Mouse (Mus musculus): ENCODE data around the gene Smim24. TPM values are rescaled to one million over a fixed set of nuclear protein-coding genes. Genes with fewer than 3 reads are reported as not detected.
A peak's percentile ranks its signal among the peaks of the same experiment; 100 is the strongest.

Smim24 gene
- total and polyA plus RNA-seq, 2 experiments from 2014 or later, result 1.1 to 1.5 TPM

DNA sequence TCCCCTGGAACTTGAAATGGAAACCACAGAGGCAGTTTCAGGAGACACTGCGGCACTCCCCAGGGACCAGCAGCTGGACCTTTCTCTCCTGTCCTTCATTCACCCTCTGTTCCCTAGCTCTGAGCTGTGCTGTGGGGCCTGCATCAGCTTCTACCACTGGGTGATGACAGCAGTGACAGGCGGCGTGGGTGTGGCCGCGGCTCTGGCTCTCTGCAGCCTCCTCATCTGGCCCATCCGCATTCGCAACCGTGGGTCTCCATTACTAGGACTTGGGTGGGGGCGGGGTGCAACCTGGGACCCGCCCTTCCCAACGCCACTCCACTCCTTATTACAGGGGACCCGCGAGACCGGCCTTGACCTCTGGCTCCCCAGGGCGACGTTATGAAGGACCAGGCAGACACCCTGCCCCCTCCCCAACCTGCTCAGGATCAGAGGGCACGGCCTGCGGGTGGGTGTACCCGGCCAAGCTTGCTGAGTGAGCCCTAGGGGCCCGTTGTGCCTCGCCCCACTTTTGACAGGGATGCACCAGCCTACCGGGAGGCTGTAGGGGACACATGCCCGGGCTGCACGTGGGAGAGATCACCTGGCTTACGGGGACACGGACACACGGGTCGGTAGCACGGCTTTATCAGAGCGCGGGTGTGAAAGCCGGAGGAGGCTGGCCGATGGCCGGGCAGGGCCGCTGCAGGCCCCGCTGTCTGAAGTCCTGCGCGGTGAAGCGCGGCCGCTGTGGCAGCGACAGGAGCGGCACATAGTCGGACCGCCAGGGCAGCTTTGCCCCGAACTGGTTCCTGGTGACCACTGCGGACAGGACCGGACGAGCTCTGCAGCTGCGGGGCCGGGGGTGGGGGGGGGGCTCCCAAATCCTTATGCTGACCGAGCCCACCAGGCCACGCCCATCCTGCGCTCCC, 29.2 kb upstream of the Smim24 start:
- H3K4me3 ChIP-seq (ENCODE audit: low read depth, low read length), result peak overlapping the region; percentile 9
- peak overlapping the region; percentile 16; the same call in 1 of the 2 replicates for H3K4me2 ChIP-seq (ENCODE audit: low read depth, low read length, poor library complexity, severe bottlenecking)
- WGBS, result 17% methylated on average over 54 of the region's 54 CpGs
- H3K9ac ChIP-seq (replicated peaks; ENCODE audit: low read length, poor library complexity, severe bottlenecking), result 0 out of 2 replicates have a peak overlapping the region, but pooled peaks have one; percentile 24
- H3K4me1 ChIP-seq (ENCODE audit: insufficient read depth, low read length), result peaks cover 7% of the 10 kb centered on the region; the same call in 1 of the 2 replicates
- no peak for TF ChIP-seq CTCF (IDR thresholded peaks at IDR 0.05)
- no peak for ATAC-seq (ENCODE audit: low FRiP score)
- no peak for DNase-seq (ENCODE audit: low spot score)
- H3K27me3 ChIP-seq (ENCODE audit: insufficient read depth, low read length), result 0 out of 2 replicates have a peak, but pooled peaks cover 14% of the 10 kb centered on the region
- H3K27ac ChIP-seq (ENCODE audit: low read depth, low read length), result no peak overlapping the region
- peaks cover 45% of the 10 kb centered on the region for H3K36me3 ChIP-seq (ENCODE audit: insufficient read depth, low read length)
- H3K9me3 ChIP-seq (ENCODE audit: low read length), result no peaks in the 10 kb centered on the region

DNA sequence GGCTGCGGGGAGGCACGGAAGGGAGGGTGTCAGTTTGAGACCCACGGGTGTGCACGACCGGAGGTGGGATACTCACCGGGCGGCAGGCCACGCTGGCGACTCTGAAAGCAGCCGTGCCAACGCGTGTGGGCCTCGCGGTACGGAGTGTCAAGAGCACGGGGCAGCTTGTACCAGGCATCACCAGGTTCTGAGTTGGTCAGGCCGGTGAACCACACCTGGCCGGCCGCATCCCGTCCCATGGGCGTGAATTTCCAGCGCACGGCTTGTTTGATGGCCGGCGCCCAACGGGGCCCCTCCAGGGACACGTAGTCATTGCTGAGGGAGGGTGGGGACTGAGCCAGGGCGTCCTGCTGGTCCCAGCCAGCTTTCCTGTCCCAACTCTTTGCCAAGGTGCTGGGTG, 28.2 kb upstream of the Smim24 start:
- 0 out of 2 replicates have a peak, but pooled peaks cover 14% of the 10 kb centered on the region for H3K27me3 ChIP-seq (ENCODE audit: insufficient read depth, low read length)
- H3K27ac ChIP-seq (ENCODE audit: low read depth, low read length), result no peak overlapping the region
- 13% methylated on average over 28 of the region's 28 CpGs for WGBS
- ATAC-seq (ENCODE audit: low FRiP score), result no peak; the same call in 1 of the 2 replicates
- DNase-seq (ENCODE audit: low spot score), result no peak
- no peaks in the 10 kb centered on the region for H3K9me3 ChIP-seq (ENCODE audit: low read length)
- H3K4me3 ChIP-seq (ENCODE audit: low read depth, low read length), result 0 out of 2 replicates have a peak overlapping the region, but pooled peaks have one; percentile 3
- no peak for TF ChIP-seq CTCF (IDR thresholded peaks at IDR 0.05)
- H3K4me2 ChIP-seq (ENCODE audit: low read depth, low read length, poor library complexity, severe bottlenecking), result peak overlapping the region; percentile 24; the same call in 1 of the 2 replicates
- peaks cover 7% of the 10 kb centered on the region; the same call in 1 of the 2 replicates for H3K4me1 ChIP-seq (ENCODE audit: insufficient read depth, low read length)
- H3K36me3 ChIP-seq (ENCODE audit: insufficient read depth, low read length), result peaks cover 55% of the 10 kb centered on the region
- 0 out of 2 replicates have a peak overlapping the region, but pooled peaks have one; percentile 24 for H3K9ac ChIP-seq (replicated peaks; ENCODE audit: low read length, poor library complexity, severe bottlenecking)

DNA sequence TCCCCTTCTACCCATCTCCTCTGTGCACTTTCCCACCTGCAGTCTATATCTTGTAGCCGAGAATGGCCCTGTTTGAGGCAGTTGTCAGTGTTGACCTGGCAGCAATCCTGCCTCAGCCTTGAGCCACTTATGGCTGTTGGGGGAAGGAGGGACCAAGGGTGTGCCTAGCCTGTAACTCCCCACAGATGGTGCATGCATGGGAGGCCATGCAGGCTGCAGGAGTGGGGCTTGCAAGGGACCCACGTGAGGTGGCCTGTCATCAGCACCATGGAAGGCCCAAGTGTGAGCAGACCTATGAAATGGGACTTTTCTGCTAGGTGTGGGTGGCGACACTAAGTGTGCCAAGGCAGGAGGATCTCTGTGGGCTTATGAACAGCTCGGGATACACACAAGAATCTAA, 27.8 kb upstream of the Smim24 start:
- no peak for DNase-seq (ENCODE audit: low spot score)
- peak; percentile 8; the same call in 1 of the 2 replicates for ATAC-seq (ENCODE audit: low FRiP score)
- Histone ChIP-seq H3K4me3 (ENCODE audit: low read depth, low read length) (no peak overlapping the region), H3K4me2 (ENCODE audit: low read depth, low read length, poor library complexity, severe bottlenecking) (no peak overlapping the region), H3K4me1 (ENCODE audit: insufficient read depth, low read length) (peaks cover 7% of the 10 kb centered on the region; the same call in 1 of the 2 replicates), H3K9me3 (ENCODE audit: low read length) (no peaks in the 10 kb centered on the region), H3K27ac (ENCODE audit: low read depth, low read length) (no peak overlapping the region), H3K36me3 (ENCODE audit: insufficient read depth, low read length) (peaks cover 56% of the 10 kb centered on the region), H3K9ac (replicated peaks; ENCODE audit: low read length, poor library complexity, severe bottlenecking) (no peak overlapping the region), H3K27me3 (ENCODE audit: insufficient read depth, low read length) (0 out of 2 replicates have a peak, but pooled peaks cover 14% of the 10 kb centered on the region)
- no peak for TF ChIP-seq CTCF (IDR thresholded peaks at IDR 0.05)
- WGBS, result 41% methylated on average over 4 of the region's 4 CpGs

DNA sequence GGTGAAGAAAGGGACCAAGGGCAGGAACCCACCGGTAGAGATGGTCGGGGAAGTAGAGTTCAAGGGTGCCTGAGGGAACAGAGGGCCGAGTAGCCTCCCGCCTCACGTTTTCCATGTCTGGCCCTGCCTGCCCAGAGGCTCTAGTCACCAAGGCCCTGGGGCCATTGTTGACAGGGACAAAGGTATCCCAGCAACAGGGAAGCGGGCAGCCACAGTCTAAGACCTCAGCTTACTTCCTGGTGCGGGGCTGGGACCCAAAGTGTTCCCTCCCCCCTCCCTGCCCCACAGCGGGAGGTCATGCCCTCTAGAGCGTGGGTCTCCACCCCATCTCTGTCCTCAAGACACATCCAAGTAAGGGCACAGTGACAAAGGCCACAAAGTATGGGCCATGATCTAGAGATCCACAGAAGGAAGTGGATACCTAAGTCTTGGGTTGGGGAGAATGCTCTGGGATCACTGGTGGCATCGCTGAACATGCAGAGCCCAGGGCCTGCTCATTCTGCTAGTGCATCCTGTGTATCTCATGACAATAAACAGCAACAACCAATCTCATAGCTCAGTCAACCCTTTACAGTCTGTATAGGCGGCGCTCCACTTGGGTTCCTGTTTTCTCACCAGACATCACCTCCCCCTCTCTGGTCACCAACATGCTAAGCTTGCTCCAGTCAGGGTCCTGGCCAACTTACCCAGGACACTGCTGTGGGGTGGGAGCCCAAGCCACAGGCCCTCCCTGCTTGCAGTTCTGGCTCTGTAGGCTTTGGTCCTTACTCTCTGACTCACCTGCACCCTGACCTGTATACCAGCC, 27.0 kb upstream of the Smim24 start, which contains the start of gene 4930404N11Rik:
TSS of gene 4930404N11Rik (minus strand) at position 145 of the 805 bp plus-strand sequence.
- Histone ChIP-seq H3K27me3 (ENCODE audit: insufficient read depth, low read length) (0 out of 2 replicates have a peak, but pooled peaks cover 14% of the 10 kb centered on the region), H3K4me2 (ENCODE audit: low read depth, low read length, poor library complexity, severe bottlenecking) (peak within 1 kb of the TSS; percentile 24; the same call in 1 of the 2 replicates), H3K27ac (ENCODE audit: low read depth, low read length) (no peak within 1 kb of the TSS), H3K4me1 (ENCODE audit: insufficient read depth, low read length) (peaks cover 7% of the 10 kb centered on the region; the same call in 1 of the 2 replicates), H3K4me3 (ENCODE audit: low read depth, low read length) (0 out of 2 replicates have a peak within 1 kb of the TSS, but pooled peaks have one; percentile 3), H3K9ac (replicated peaks; ENCODE audit: low read length, poor library complexity, severe bottlenecking) (0 out of 2 replicates have a peak within 1 kb of the TSS, but pooled peaks have one; percentile 24), H3K36me3 (ENCODE audit: insufficient read depth, low read length) (peaks cover 63% of the 10 kb centered on the region), H3K9me3 (ENCODE audit: low read length) (no peaks in the 10 kb centered on the region)
- 20% methylated on average over 12 of the region's 12 CpGs for WGBS
- no peak for TF ChIP-seq CTCF (IDR thresholded peaks at IDR 0.05)
- ATAC-seq (ENCODE audit: low FRiP score), result no peak
- no peak for DNase-seq (ENCODE audit: low spot score)

DNA sequence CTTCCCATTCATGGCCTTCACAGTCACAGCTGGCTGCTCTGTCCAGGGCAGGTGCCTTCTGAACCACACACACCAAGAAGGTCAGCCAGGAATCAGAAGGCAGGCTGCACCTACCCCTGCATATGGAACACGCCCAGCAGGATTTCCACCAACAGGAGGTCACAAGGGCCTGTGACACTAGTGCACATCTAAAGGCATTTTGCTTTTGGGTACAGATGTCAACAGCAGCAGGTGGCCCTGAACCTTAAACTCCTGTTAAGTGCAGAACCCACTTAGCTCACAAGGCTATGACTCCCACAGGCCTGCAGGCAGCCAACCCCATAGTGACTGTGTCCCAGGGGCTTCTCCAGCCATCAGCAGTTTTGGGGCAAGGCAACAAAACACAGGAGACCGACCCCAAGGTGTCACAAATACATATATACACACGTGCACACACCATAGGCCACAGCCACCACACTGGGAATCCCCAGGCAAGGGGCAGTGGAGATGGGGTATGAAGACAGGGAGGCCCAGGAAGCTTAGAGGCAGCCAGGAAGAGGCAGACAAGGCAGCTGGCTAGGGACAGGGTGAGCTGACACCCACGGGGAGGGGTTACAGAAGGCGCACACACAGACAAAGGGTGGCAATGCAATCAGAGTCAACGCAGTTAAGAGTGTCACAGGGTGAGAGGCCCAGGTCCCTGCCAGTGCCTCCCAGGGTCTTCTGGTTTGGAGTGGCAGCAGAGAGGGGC, 26.2 kb upstream of the Smim24 start:
- WGBS, result 73% methylated on average over 6 of the region's 6 CpGs
- TF ChIP-seq CTCF (IDR thresholded peaks at IDR 0.05), result no peak
- no peak for DNase-seq (ENCODE audit: low spot score)

More for the DNA sequence above, 26.2 kb upstream of the Smim24 start:
- Histone ChIP-seq H3K9ac (replicated peaks; ENCODE audit: low read length, poor library complexity, severe bottlenecking) (no peak overlapping the region), H3K27me3 (ENCODE audit: insufficient read depth, low read length) (0 out of 2 replicates have a peak, but pooled peaks cover 14% of the 10 kb centered on the region), H3K4me3 (ENCODE audit: low read depth, low read length) (no peak overlapping the region), H3K27ac (ENCODE audit: low read depth, low read length) (no peak overlapping the region), H3K4me2 (ENCODE audit: low read depth, low read length, poor library complexity, severe bottlenecking) (no peak overlapping the region), H3K9me3 (ENCODE audit: low read length) (no peaks in the 10 kb centered on the region), H3K4me1 (ENCODE audit: insufficient read depth, low read length) (peaks cover 7% of the 10 kb centered on the region; the same call in 1 of the 2 replicates), H3K36me3 (ENCODE audit: insufficient read depth, low read length) (peaks cover 60% of the 10 kb centered on the region)
- no peak for ATAC-seq (ENCODE audit: low FRiP score)
